25 mouse cellular contexts compared by ENCODE assay signal in genomic region chr13:27042185-27042584, GRCm38 (mm10). TPM values are rescaled to one million over a fixed set of nuclear protein-coding genes. Genes with fewer than 3 reads are reported as not detected.
A peak's percentile ranks its signal among the peaks of the same experiment; 100 is the strongest.
DNase-seq lines count a peak whose midpoint lies in the region; ATAC-seq and TF ChIP-seq lines count a peak whose summit lies in the region.
"Had no signal": no experiment of that assay in that cellular context is flagged by ENCODE, and none has a peak within 500 bp of the region (broad histone marks: within the 10 kb centered on the region; RNA-seq: fewer than 3 reads in every experiment).

No protein-coding gene starts in this region.

- H3K79me2 ChIP-seq in C2C12 (ENCODE audit: control insufficient read depth, insufficient read depth) (no peaks in the 10 kb centered on the region), myocyte (ENCODE audit: control insufficient read depth, insufficient read depth) (no peaks in the 10 kb centered on the region)

- H3K9me3 ChIP-seq in midbrain, embryonic 11.5 days (ENCODE audit: control insufficient read depth, low read length), result no peaks in the 10 kb centered on the region
- H3K9me3 ChIP-seq in midbrain, embryonic 10.5 days (replicated peaks), result no peaks in the 10 kb centered on the region
- H3K9me3 ChIP-seq: G1E had no signal

- no peaks in the 10 kb centered on the region for H3K4me1 ChIP-seq in midbrain, embryonic 11.5 days (ENCODE audit: control insufficient read depth, insufficient read depth, low read length)
- H3K4me1 ChIP-seq in midbrain, embryonic 10.5 days, result no peaks in the 10 kb centered on the region

- H3K9ac ChIP-seq in midbrain, embryonic 11.5 days (ENCODE audit: low read length), result no peak overlapping the region

- TF ChIP-seq POLR2A in myocyte (IDR thresholded peaks at IDR 0.05; ENCODE audit: insufficient read length, low read depth), result no peak

- H3ac ChIP-seq in C2C12 (ENCODE audit: control insufficient read depth, insufficient read length, low read depth), result no peak overlapping the region
- no peak overlapping the region for H3ac ChIP-seq in myocyte (ENCODE audit: control insufficient read depth, insufficient read length)

- H3K27ac ChIP-seq in midbrain, embryonic 11.5 days (ENCODE audit: low read depth, low read length), result no peak overlapping the region
- H3K27ac ChIP-seq in midbrain, embryonic 10.5 days (replicated peaks), result no peak overlapping the region

- 89% methylated on average over 2 of the region's 2 CpGs for WGBS in midbrain, embryonic 11.5 days
- 84% methylated on average over 2 of the region's 2 CpGs for WGBS in midbrain, embryonic 10.5 days

- H3K36me3 ChIP-seq in midbrain, embryonic 11.5 days (ENCODE audit: control insufficient read depth, insufficient read depth, low read length), result no peaks in the 10 kb centered on the region
- H3K36me3 ChIP-seq in midbrain, embryonic 10.5 days, result no peaks in the 10 kb centered on the region
- H3K36me3 ChIP-seq in C2C12 (ENCODE audit: control insufficient read depth, insufficient read depth), result no peaks in the 10 kb centered on the region
- H3K36me3 ChIP-seq in myocyte (ENCODE audit: control insufficient read depth, insufficient read depth), result no peaks in the 10 kb centered on the region
- H3K36me3 ChIP-seq: G1E had no signal

- H3K4me3 ChIP-seq in midbrain, embryonic 11.5 days (ENCODE audit: low read depth, low read length), result no peak overlapping the region
- H3K4me3 ChIP-seq in midbrain, embryonic 10.5 days, result no peak overlapping the region
- H3K4me3 ChIP-seq in C2C12 (ENCODE audit: insufficient read depth, poor library complexity, severe bottlenecking), result no peak overlapping the region
- no peak overlapping the region for H3K4me3 ChIP-seq in myocyte

- no peak overlapping the region for H3K4me2 ChIP-seq in midbrain, embryonic 11.5 days
- peak overlapping the region; percentile 31 for H3K4me2 ChIP-seq in myocyte (ENCODE audit: low read depth)

- no peak for TF ChIP-seq CTCF in C2C12 (IDR thresholded peaks at IDR 0.05; ENCODE audit: control insufficient read depth, insufficient read depth, insufficient read length)

- no peaks in the 10 kb centered on the region for H3K79me3 ChIP-seq in C2C12 (ENCODE audit: low read depth)

- DNase-seq in midbrain, embryonic 11.5 days (ENCODE audit: low spot score, missing footprints), result peak; percentile 70
- no peak for DNase-seq in midbrain, embryonic 10.5 days (ENCODE audit: low spot score)
- DNase-seq in 3134 (ENCODE audit: extremely low read depth, insufficient read length, low spot score), result peak; percentile 9
- DNase-seq in cerebellum, postnatal 14 days, result no peak
- DNase-seq in kidney, adult 9 months, result no peak
- no peak for DNase-seq in retina, embryonic 14.5 days (ENCODE audit: low spot score)
- DNase-seq: adrenal gland, adult 2 months; adrenal gland, adult 8-10 months; adrenal gland, postnatal 10 days; adrenal gland, postnatal 14 days; adrenal gland, postnatal 25 days; adrenal gland, postnatal 36 days; B cell, adult 2 months; cerebellum, adult 11 months; cerebellum, adult 11-12 months; cerebellum, adult 18-20 months; cerebellum, adult 2 months had no signal

- H3K27me3 ChIP-seq in midbrain, embryonic 11.5 days (ENCODE audit: control insufficient read depth, insufficient read depth, low read length), result no peaks in the 10 kb centered on the region
- no peaks in the 10 kb centered on the region for H3K27me3 ChIP-seq in midbrain, embryonic 10.5 days (ENCODE audit: low read depth, poor library complexity, severe bottlenecking)
- H3K27me3 ChIP-seq in C2C12 (ENCODE audit: control insufficient read depth, insufficient read depth, insufficient read length) (no peaks in the 10 kb centered on the region), myocyte (ENCODE audit: control insufficient read depth, insufficient read depth, insufficient read length) (no peaks in the 10 kb centered on the region)
- H3K27me3 ChIP-seq: CH12.LX, Patski had no signal

- no peak for ATAC-seq in midbrain, embryonic 11.5 days (ENCODE audit: low FRiP score)
- ATAC-seq: activated CD4-positive, CD25-positive, alpha-beta regulatory T cell, adult 4 months; CD4-positive, CD25-positive, alpha-beta regulatory T cell, adult 4 months; Patski had no signal

TF ChIP-seq in C2C12, 6 proteins besides CTCF, POLR2A, EP300 and RAD21:
- TF ChIP-seq USF1 (IDR thresholded peaks at IDR 0.05; ENCODE audit: low read depth) (no peak), CEBPB (IDR thresholded peaks at IDR 0.05; ENCODE audit: low read depth) (peak; percentile 79)

TF ChIP-seq in myocyte, 11 proteins besides CTCF, POLR2A, EP300 and RAD21:
- TF ChIP-seq TCF12 (IDR thresholded peaks at IDR 0.05; ENCODE audit: insufficient read depth, poor library complexity, severe bottlenecking), result no peak
- TF ChIP-seq MYOG (IDR thresholded peaks at IDR 0.05; ENCODE audit: control insufficient read depth in 1 of 3, insufficient read depth in 1 of 3, insufficient read length in 2 of 3, low read depth in 2 of 3), result no peak
- peak; percentile 74; the same call in 1 of the 2 replicates for TF ChIP-seq CEBPB (IDR thresholded peaks at IDR 0.05; ENCODE audit: insufficient read depth, poor library complexity, severe bottlenecking)

RNA-seq across cellular contexts. Expression of gene Prl, which starts 15.2 kb away (rescaled TPM):
- polyA plus RNA-seq in midbrain, embryonic 11.5 days (2014; fragmentation: Nextera tagmentation; extraction: Ambion mirVana), result not detected in 2 replicates
- not detected in 2 replicates for polyA plus RNA-seq in midbrain, embryonic 10.5 days (2016; fragmentation: Nextera tagmentation; extraction: Ambion mirVana)
- not detected for polyA plus RNA-seq in C2C12 (2012; fragmentation: generic; extraction: Trizol)
- not detected for polyA plus RNA-seq in myocyte (2012; fragmentation: generic; extraction: Trizol)
- polyA plus RNA-seq: adrenal gland, adult 2 months; brain, embryonic 14.5 days; CD4-positive, CD25-positive, alpha-beta regulatory T cell, adult 4 months; cerebellum, adult 2 months; G1E; Patski had no signal

RNA-seq across cellular contexts. Expression of gene Prl3d1, which starts 51.8 kb away (rescaled TPM):
- polyA plus RNA-seq in midbrain, embryonic 11.5 days (2014; fragmentation: Nextera tagmentation; extraction: Ambion mirVana), result not detected in 2 replicates
- polyA plus RNA-seq in midbrain, embryonic 10.5 days (2016; fragmentation: Nextera tagmentation; extraction: Ambion mirVana), result not detected in 2 replicates
- polyA plus RNA-seq in C2C12 (2012; fragmentation: generic; extraction: Trizol) (not detected), myocyte (2012; fragmentation: generic; extraction: Trizol) (not detected)
- polyA plus RNA-seq: activated CD4-positive, CD25-positive, alpha-beta regulatory T cell, adult 4 months; adrenal gland, adult 2 months; brain, embryonic 14.5 days; CD4-positive, CD25-positive, alpha-beta regulatory T cell, adult 4 months; cerebellum, adult 2 months; G1E; Patski had no signal

Comparison
In these comparisons a context has a peak if more than half of its experiments do, and no peak if none do; other contexts are left out.
1. DNase-seq: peak in midbrain, embryonic 11.5 days (single experiment) and 3134 (single experiment); none in midbrain, embryonic 10.5 days (single experiment), cerebellum, postnatal 14 days (0 of 2), kidney, adult 9 months (single experiment) and retina, embryonic 14.5 days (single experiment).